Mouse (Mus musculus): ENCODE measurements around the gene Sprr2a3. TPM values are rescaled to one million over a fixed set of nuclear protein-coding genes. Genes with fewer than 3 reads are reported as not detected.
"Not testable (repeated sequence)": the region's sequence is repeated elsewhere in the genome, so short reads cannot be mapped to it uniquely, and the experiment has no call there.

Gene Sprr2a3
- polyA plus RNA-seq, 1 experiment from 2014 or later: not detected

GRCm38 (mm10) chr3:92263462-92263861, 21.8 kb upstream of the Sprr2a3 start:
- H3K4me1 ChIP-seq (ENCODE audit: insufficient read depth, low read depth, low read length); DNase-seq (ENCODE audit: low spot score); H3K27ac ChIP-seq (ENCODE audit: low read length); H3K9me3 ChIP-seq (ENCODE audit: low read length); ATAC-seq; H3K9ac ChIP-seq (replicated peaks; ENCODE audit: low read depth); H3K27me3 ChIP-seq (replicated peaks; ENCODE audit: insufficient read depth, low read length); H3K36me3 ChIP-seq (ENCODE audit: insufficient read depth, low read length); H3K4me2 ChIP-seq (replicated peaks; ENCODE audit: low read depth, low read length); H3K4me3 ChIP-seq (ENCODE audit: low read depth, low read length): not testable (repeated sequence)
- WGBS: no CpG with 5 or more reads among the region's 2 CpGs

- WGBS: no CpG with 5 or more reads among the region's 4 CpGs
- H3K4me3 ChIP-seq (ENCODE audit: low read depth, low read length); H3K27me3 ChIP-seq (replicated peaks; ENCODE audit: insufficient read depth, low read length); H3K9me3 ChIP-seq (ENCODE audit: low read length); ATAC-seq; DNase-seq (ENCODE audit: low spot score); H3K27ac ChIP-seq (ENCODE audit: low read length); H3K36me3 ChIP-seq (ENCODE audit: insufficient read depth, low read length); H3K9ac ChIP-seq (replicated peaks; ENCODE audit: low read depth); H3K4me2 ChIP-seq (replicated peaks; ENCODE audit: low read depth, low read length); H3K4me1 ChIP-seq (ENCODE audit: insufficient read depth, low read depth, low read length): not testable (repeated sequence)
These were observed 13.7 kb upstream of the Sprr2a3 start for GRCm38 (mm10) chr3:92271414-92271985.

DNA sequence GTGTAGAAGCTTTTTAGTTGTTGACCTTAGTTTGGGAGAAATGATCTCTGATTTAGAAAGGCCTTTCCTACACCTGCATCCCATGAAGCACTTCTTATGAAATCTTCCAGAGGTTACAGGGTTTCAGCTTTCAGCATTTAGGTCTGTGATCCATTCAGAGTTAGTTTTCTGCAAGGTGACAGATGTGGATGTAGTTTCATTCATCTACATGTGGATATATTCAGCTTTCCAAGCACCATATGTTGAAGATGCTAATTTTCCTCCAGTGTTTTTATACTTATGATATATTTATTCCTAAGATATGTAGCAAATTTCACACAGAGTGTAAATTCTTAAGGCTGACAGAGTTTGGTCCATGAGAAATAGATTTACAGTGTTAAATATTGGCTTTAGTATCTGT, 11.7 kb upstream of the Sprr2a3 start:
- not testable (repeated sequence) for H3K4me1 ChIP-seq (ENCODE audit: insufficient read depth, low read depth, low read length); ATAC-seq; H3K4me3 ChIP-seq (ENCODE audit: low read depth, low read length); H3K27me3 ChIP-seq (replicated peaks; ENCODE audit: insufficient read depth, low read length); H3K36me3 ChIP-seq (ENCODE audit: insufficient read depth, low read length); H3K9me3 ChIP-seq (ENCODE audit: low read length); H3K9ac ChIP-seq (replicated peaks; ENCODE audit: low read depth); DNase-seq (ENCODE audit: low spot score); H3K4me2 ChIP-seq (replicated peaks; ENCODE audit: low read depth, low read length); H3K27ac ChIP-seq (ENCODE audit: low read length)

DNA sequence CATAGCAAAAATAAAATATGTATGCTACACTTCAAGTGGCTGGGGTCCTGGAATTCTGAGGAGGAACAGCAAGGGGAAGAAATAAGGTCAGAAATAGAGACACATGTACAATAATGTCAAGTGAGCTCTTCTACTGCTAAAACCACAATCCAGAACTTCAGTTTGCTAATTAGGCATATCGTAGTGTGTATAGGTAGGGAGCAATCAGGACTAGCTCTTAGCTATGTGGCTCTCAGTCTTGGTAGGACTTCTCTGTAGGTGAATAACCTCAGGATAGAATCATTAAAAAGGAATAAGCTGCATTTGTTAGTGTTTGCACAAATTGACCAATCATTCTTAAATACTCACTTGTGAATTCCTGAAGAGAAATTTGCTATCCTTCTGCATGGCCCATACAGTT, 11.2 kb upstream of the Sprr2a3 start:
- not testable (repeated sequence) for H3K9ac ChIP-seq (replicated peaks; ENCODE audit: low read depth); ATAC-seq; H3K9me3 ChIP-seq (ENCODE audit: low read length); H3K4me2 ChIP-seq (replicated peaks; ENCODE audit: low read depth, low read length); H3K27me3 ChIP-seq (replicated peaks; ENCODE audit: insufficient read depth, low read length); H3K36me3 ChIP-seq (ENCODE audit: insufficient read depth, low read length); H3K27ac ChIP-seq (ENCODE audit: low read length); H3K4me1 ChIP-seq (ENCODE audit: insufficient read depth, low read depth, low read length); DNase-seq (ENCODE audit: low spot score); H3K4me3 ChIP-seq (ENCODE audit: low read depth, low read length)
- no CpG with 5 or more reads among the region's 1 CpGs for WGBS

GRCm38 (mm10) chr3:92279663-92280062, 5.6 kb upstream of the Sprr2a3 start:
- H3K9ac ChIP-seq (replicated peaks; ENCODE audit: low read depth); H3K27ac ChIP-seq (ENCODE audit: low read length); H3K36me3 ChIP-seq (ENCODE audit: insufficient read depth, low read length); DNase-seq (ENCODE audit: low spot score); H3K9me3 ChIP-seq (ENCODE audit: low read length); H3K4me2 ChIP-seq (replicated peaks; ENCODE audit: low read depth, low read length); ATAC-seq; H3K4me3 ChIP-seq (ENCODE audit: low read depth, low read length); H3K27me3 ChIP-seq (replicated peaks; ENCODE audit: insufficient read depth, low read length); H3K4me1 ChIP-seq (ENCODE audit: insufficient read depth, low read depth, low read length): not testable (repeated sequence)

GRCm38 (mm10) chr3:92280963-92281606, 4.1 kb upstream of the Sprr2a3 start:
- H3K4me3 ChIP-seq (ENCODE audit: low read depth, low read length); H3K27ac ChIP-seq (ENCODE audit: low read length); H3K9me3 ChIP-seq (ENCODE audit: low read length); H3K9ac ChIP-seq (replicated peaks; ENCODE audit: low read depth); H3K36me3 ChIP-seq (ENCODE audit: insufficient read depth, low read length); H3K4me1 ChIP-seq (ENCODE audit: insufficient read depth, low read depth, low read length); H3K27me3 ChIP-seq (replicated peaks; ENCODE audit: insufficient read depth, low read length); H3K4me2 ChIP-seq (replicated peaks; ENCODE audit: low read depth, low read length): not testable (repeated sequence)
- ATAC-seq (peak; percentile 71), DNase-seq (ENCODE audit: low spot score) (peak; percentile 39)
- 22% methylated on average over 5 of the region's 12 CpGs for WGBS

DNA sequence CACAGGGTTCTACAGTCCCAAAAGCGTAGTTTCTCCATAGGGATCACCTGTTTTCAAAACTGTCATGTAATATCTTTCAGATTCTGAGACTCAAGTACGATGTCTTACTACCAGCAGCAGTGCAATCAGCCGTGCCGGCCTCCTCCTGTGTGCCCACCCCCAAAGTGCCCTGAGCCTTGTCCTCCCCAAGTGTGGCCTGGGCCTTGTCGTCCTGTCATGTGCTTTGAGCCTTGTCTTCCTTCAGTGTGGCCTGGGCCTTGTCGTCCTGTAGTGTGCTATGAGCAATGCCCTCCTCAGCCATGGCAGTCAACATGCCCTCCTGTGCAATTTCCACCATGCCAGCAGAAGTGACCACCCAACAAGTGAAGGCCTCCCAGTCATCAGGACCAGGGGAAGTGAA, 3.3 kb downstream of the Sprr2a3 start:
- ATAC-seq; DNase-seq (ENCODE audit: low spot score); H3K4me1 ChIP-seq (ENCODE audit: insufficient read depth, low read depth, low read length); H3K4me2 ChIP-seq (replicated peaks; ENCODE audit: low read depth, low read length); H3K27ac ChIP-seq (ENCODE audit: low read length); H3K36me3 ChIP-seq (ENCODE audit: insufficient read depth, low read length); H3K4me3 ChIP-seq (ENCODE audit: low read depth, low read length); H3K9ac ChIP-seq (replicated peaks; ENCODE audit: low read depth); H3K27me3 ChIP-seq (replicated peaks; ENCODE audit: insufficient read depth, low read length); H3K9me3 ChIP-seq (ENCODE audit: low read length): not testable (repeated sequence)
- WGBS: 69% methylated on average over 3 of the region's 6 CpGs
